Mouse (Mus musculus): ENCODE data around the gene Mia2.

- TF ChIP-seq CTCF (IDR thresholded peaks at IDR 0.05; ENCODE audit: low read depth, low read length) (no peak), POLR2A (IDR thresholded peaks at IDR 0.05; ENCODE audit: insufficient read depth, low read length) (no peak)
Measured at GRCm38 (mm10) chr12:59188086-59188682, 92.6 kb downstream of the Mia2 start.

All from ES-Bruce4 (cell line).